Mouse (Mus musculus) limb, embryonic 10.5 days (tissue): ENCODE measurements around the gene Slc27a1. TPM values are rescaled to one million over a fixed set of nuclear protein-coding genes. Genes with fewer than 3 reads are reported as not detected.

Experiments
- DNase-seq: peaks from one replicate; pipeline ENCODE4 v3.0.0-alpha.2; 2017; ENCODE audit warnings: low spot score
- H3K27ac ChIP-seq: fragments of 300-500 bp; sonication (generic); 2 replicates; pipeline ENCODE4 v1.5.1; 2016; ENCODE audit warnings: mild to moderate bottlenecking
- H3K27me3 ChIP-seq: fragments of 300-500 bp; sonication (generic); 2 replicates; pipeline ENCODE4 v1.6.1; 2016; ENCODE audit warnings: low read depth, mild to moderate bottlenecking; ENCODE audit not compliant: poor library complexity, severe bottlenecking
- H3K36me3 ChIP-seq: fragments of 300-500 bp; sonication (generic); 2 replicates; pipeline ENCODE4 v1.6.1; 2016; ENCODE audit warnings: mild to moderate bottlenecking, moderate library complexity
- H3K4me1 ChIP-seq: fragments of 300-500 bp; sonication (generic); 2 replicates; pipeline ENCODE4 v1.6.1; 2016
- H3K4me3 ChIP-seq: fragments of 300-500 bp; sonication (generic); 2 replicates; pipeline ENCODE4 v1.5.1; 2016; ENCODE audit warnings: mild to moderate bottlenecking, moderate library complexity
- H3K9me3 ChIP-seq: fragments of 300-500 bp; sonication (generic); replicated peaks from 2 replicates; pipeline ENCODE4 v1.6.1; 2016; ENCODE audit warnings: mild to moderate bottlenecking
- WGBS: fragments of 180-500 bp; shearing (Covaris S2); methylation state at CpG from one replicate; pipeline ENCODE4 v1.1.7; 2016; 5-methylcytosine and 5-hydroxymethylcytosine counted together
- polyA plus RNA-seq: library from polyadenylated mRNA; unstranded; fragments of >200 nt; fragmentation: Nextera tagmentation; extraction: Ambion mirVana; gene quantifications from 2 replicates; pipeline ENCODE4 v1.2.1, GENCODE M21; 2016

The Slc27a1 gene
- polyA plus RNA-seq, 1 experiment from 2014 or later: 28.8 TPM

GRCm38 (mm10) chr8:71575020-71575419, 6.3 kb downstream of the Slc27a1 start:
- Histone ChIP-seq H3K4me1 (peaks cover 14% of the 10 kb centered on the region), H3K27me3 (peaks cover 16% of the 10 kb centered on the region), H3K36me3 (no peaks in the 10 kb centered on the region), H3K4me3 (no peak overlapping the region), H3K27ac (no peak overlapping the region), H3K9me3 (no peaks in the 10 kb centered on the region)
- 75% methylated on average over 1 of the region's 1 CpGs for WGBS
- no peak for DNase-seq

- peaks cover 5% of the 10 kb centered on the region for H3K36me3 ChIP-seq
These were observed 9.2 kb downstream of the Slc27a1 start for GRCm38 (mm10) chr8:71577856-71578387.

GRCm38 (mm10) chr8:71579009-71579408, 10.3 kb downstream of the Slc27a1 start:
- H3K27ac ChIP-seq: no peak overlapping the region
- WGBS: 64% methylated on average over 1 of the region's 1 CpGs
- no peak overlapping the region for H3K4me3 ChIP-seq
- peaks cover 7% of the 10 kb centered on the region for H3K36me3 ChIP-seq
- peaks cover 30% of the 10 kb centered on the region for H3K27me3 ChIP-seq
- H3K4me1 ChIP-seq: 0 out of 2 replicates have a peak, but pooled peaks cover 4% of the 10 kb centered on the region
- no peaks in the 10 kb centered on the region for H3K9me3 ChIP-seq
- no peak for DNase-seq

More at GRCm38 (mm10) chr8:71577856-71578387, 9.2 kb downstream of the Slc27a1 start:
- H3K27me3 ChIP-seq: peaks cover 30% of the 10 kb centered on the region
- H3K4me3 ChIP-seq: no peak overlapping the region
- H3K9me3 ChIP-seq: no peaks in the 10 kb centered on the region
- H3K27ac ChIP-seq: no peak overlapping the region
- no peak for DNase-seq
- 75% methylated on average over 4 of the region's 4 CpGs for WGBS
- 0 out of 2 replicates have a peak, but pooled peaks cover 4% of the 10 kb centered on the region for H3K4me1 ChIP-seq

DNA sequence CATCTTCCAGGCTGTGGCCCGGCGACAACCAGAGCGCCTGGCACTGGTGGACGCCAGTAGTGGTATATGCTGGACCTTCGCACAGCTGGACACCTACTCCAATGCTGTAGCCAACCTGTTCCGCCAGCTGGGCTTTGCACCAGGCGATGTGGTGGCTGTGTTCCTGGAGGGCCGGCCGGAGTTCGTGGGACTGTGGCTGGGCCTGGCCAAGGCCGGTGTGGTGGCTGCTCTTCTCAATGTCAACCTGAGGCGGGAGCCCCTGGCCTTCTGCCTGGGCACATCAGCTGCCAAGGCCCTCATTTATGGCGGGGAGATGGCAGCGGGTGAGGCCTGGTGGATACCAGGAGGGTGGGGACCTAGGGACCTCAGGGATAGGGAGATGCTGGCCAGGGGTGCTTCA, 10.8 kb downstream of the Slc27a1 start:
- Histone ChIP-seq H3K4me1 (0 out of 2 replicates have a peak, but pooled peaks cover 4% of the 10 kb centered on the region), H3K9me3 (no peaks in the 10 kb centered on the region), H3K27me3 (peaks cover 30% of the 10 kb centered on the region), H3K4me3 (no peak overlapping the region), H3K27ac (no peak overlapping the region), H3K36me3 (peaks cover 12% of the 10 kb centered on the region)
- DNase-seq: no peak
- 91% methylated on average over 14 of the region's 14 CpGs for WGBS

DNA sequence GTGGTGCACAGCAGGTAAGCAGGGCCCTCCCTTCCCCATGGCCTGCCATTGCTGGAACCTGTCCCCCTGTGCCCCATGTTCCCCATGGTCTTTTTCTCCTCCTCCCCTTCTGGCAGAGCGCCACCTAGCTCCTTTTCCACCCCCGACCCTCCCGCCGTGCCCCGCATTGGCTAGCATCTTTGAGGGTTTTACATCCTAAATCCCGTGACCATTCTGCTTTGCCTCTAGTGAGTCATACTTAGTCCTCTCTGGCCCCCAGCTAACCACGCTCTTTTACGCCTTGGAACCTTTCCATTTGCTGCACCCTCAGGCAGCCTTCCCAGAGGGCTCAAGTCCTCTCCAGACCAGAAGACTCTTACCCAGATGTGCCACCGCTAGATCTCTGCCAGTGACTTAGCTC, 11.5 kb downstream of the Slc27a1 start:
- Histone ChIP-seq H3K27ac (no peak overlapping the region), H3K4me3 (no peak overlapping the region), H3K4me1 (0 out of 2 replicates have a peak, but pooled peaks cover 4% of the 10 kb centered on the region), H3K9me3 (no peaks in the 10 kb centered on the region), H3K36me3 (peaks cover 19% of the 10 kb centered on the region), H3K27me3 (peaks cover 30% of the 10 kb centered on the region)
- 40% methylated on average over 9 of the region's 9 CpGs for WGBS
- DNase-seq: no peak

- Histone ChIP-seq H3K27ac (no peak overlapping the region), H3K4me3 (no peak overlapping the region), H3K36me3 (peaks cover 23% of the 10 kb centered on the region), H3K9me3 (no peaks in the 10 kb centered on the region), H3K4me1 (peaks cover 9% of the 10 kb centered on the region), H3K27me3 (peaks cover 22% of the 10 kb centered on the region; the same call in 1 of the 2 replicates)
- WGBS: 79% methylated on average over 2 of the region's 2 CpGs
- peak; percentile 60 for DNase-seq
These were observed 18.2 kb downstream of the Slc27a1 start for GRCm38 (mm10) chr8:71586891-71587290.

DNA sequence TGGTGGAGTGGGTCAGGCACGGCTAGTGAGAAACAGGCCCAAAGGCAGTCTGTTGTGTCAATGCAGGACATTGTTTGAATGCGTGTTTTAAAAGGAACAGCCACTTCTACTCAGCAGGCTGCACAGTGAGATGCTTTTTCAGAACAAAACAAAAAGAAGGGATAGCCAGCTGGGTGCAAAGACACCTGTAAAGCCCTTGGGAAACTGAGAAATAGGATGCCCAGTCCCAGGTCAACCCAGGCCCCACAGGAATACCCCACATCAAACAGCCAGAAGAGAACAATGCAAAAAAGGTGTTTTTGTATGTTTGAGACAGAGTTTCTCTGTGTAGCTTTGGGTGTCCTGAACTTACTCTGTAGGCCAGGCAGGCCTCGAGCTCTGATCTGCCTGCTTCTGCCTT, 20.1 kb downstream of the Slc27a1 start:
- Histone ChIP-seq H3K4me1 (peaks cover 26% of the 10 kb centered on the region), H3K27me3 (peaks cover 21% of the 10 kb centered on the region; the same call in 1 of the 2 replicates), H3K27ac (no peak overlapping the region), H3K4me3 (no peak overlapping the region), H3K9me3 (no peaks in the 10 kb centered on the region), H3K36me3 (peaks cover 26% of the 10 kb centered on the region)
- DNase-seq: no peak
- WGBS: 75% methylated on average over 3 of the region's 3 CpGs

- Histone ChIP-seq H3K4me3 (peak overlapping the region; percentile 90), H3K27ac (no peak overlapping the region), H3K4me1 (peaks cover 38% of the 10 kb centered on the region), H3K36me3 (peaks cover 18% of the 10 kb centered on the region), H3K27me3 (peaks cover 21% of the 10 kb centered on the region; the same call in 1 of the 2 replicates), H3K9me3 (no peaks in the 10 kb centered on the region)
- no peak for DNase-seq
- WGBS: 29% methylated on average over 5 of the region's 5 CpGs
These were observed 22.3 kb downstream of the Slc27a1 start for GRCm38 (mm10) chr8:71591017-71591416.

- no peaks in the 10 kb centered on the region for H3K9me3 ChIP-seq
- H3K27me3 ChIP-seq: peaks cover 21% of the 10 kb centered on the region; the same call in 1 of the 2 replicates
- H3K4me3 ChIP-seq: peak within 1 kb of the TSS; percentile 90
- under 1% methylated on average over 71 of the region's 71 CpGs for WGBS
- H3K4me1 ChIP-seq: peaks cover 41% of the 10 kb centered on the region
- peak within 1 kb of the TSS; percentile 97 for H3K27ac ChIP-seq
- H3K36me3 ChIP-seq: peaks cover 16% of the 10 kb centered on the region
- DNase-seq: peak; percentile 98
These were observed 23.0 kb downstream of the Slc27a1 start, which contains the start of gene Pgls for GRCm38 (mm10) chr8:71591471-71592373. Pgls (plus strand) TSS chr8:71592176.

- H3K27me3 ChIP-seq: peaks cover 21% of the 10 kb centered on the region; the same call in 1 of the 2 replicates
- H3K27ac ChIP-seq: peak overlapping the region; percentile 97
- H3K9me3 ChIP-seq: no peaks in the 10 kb centered on the region
- peaks cover 16% of the 10 kb centered on the region for H3K36me3 ChIP-seq
- H3K4me1 ChIP-seq: peaks cover 41% of the 10 kb centered on the region
- WGBS: 5% methylated on average over 60 of the region's 60 CpGs
- DNase-seq: no peak
- H3K4me3 ChIP-seq: peak overlapping the region; percentile 90
These were observed 23.9 kb downstream of the Slc27a1 start for GRCm38 (mm10) chr8:71592374-71593170.

DNA sequence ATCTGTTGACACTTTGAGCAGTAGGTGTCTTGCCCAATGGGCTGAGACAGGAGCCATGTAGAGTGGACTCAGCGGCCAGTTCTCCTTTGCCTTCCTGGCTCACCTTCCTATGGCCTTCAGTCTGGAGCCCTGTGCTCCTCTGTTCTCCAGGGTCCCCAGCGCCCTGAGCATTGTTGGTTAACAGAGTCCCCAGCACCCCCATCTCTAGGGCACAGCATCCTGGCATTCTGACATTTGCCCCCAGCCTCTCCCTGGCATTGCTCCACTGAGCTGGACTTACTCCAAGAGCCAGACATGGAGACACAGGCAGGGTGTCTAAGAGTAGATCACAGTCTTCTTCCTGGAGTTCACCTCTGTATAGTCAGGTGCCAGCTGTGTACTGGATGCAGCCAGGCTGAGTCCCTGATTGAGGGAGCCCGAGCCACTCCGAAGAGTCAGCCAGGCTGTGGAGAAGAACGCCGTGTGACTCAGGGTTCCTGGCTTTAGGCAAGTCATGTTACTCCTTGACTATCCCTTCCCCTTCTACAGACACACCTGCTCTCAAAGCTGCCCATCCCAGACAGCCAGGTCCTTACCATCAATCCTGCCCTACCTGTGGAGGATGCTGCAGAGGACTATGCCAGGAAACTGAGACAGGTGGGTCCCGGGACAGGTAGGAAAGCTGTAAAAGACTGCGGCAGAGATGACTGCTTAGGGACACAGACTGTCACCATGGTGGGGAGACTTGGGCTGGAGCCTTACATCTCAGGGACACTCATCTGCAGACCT, 25.1 kb downstream of the Slc27a1 start:
- H3K27ac ChIP-seq: no peak overlapping the region
- peaks cover 16% of the 10 kb centered on the region for H3K36me3 ChIP-seq
- peak overlapping the region; percentile 90; the same call in 1 of the 2 replicates for H3K4me3 ChIP-seq
- H3K9me3 ChIP-seq: no peaks in the 10 kb centered on the region
- peaks cover 41% of the 10 kb centered on the region for H3K4me1 ChIP-seq
- H3K27me3 ChIP-seq: peaks cover 21% of the 10 kb centered on the region; the same call in 1 of the 2 replicates
- WGBS: 94% methylated on average over 8 of the region's 8 CpGs
- no peak for DNase-seq

- no peaks in the 10 kb centered on the region for H3K9me3 ChIP-seq
- no peak overlapping the region for H3K4me3 ChIP-seq
- H3K27ac ChIP-seq: no peak overlapping the region
- H3K4me1 ChIP-seq: peaks cover 41% of the 10 kb centered on the region
- DNase-seq: no peak
- H3K36me3 ChIP-seq: peaks cover 16% of the 10 kb centered on the region
- peaks cover 25% of the 10 kb centered on the region; the same call in 1 of the 2 replicates for H3K27me3 ChIP-seq
- 97% methylated on average over 4 of the region's 4 CpGs for WGBS
These were observed 25.6 kb downstream of the Slc27a1 start for GRCm38 (mm10) chr8:71594324-71594722.
